Mouse (Mus musculus) adrenal gland, adult 2 months (tissue): ENCODE measurements around the gene Srp14. TPM values are rescaled to one million over a fixed set of nuclear protein-coding genes. Genes with fewer than 3 reads are reported as not detected.

Source experiments
- DNase-seq: peaks from one replicate; pipeline ENCODE4 v3.0.0; 2021
- long read RNA-seq: library from polyadenylated mRNA; stranded (forward); transcript quantifications from one replicate; pipeline ENCODE4 v2.0.0, GENCODE M21; 2021
- polyA plus RNA-seq: library from polyadenylated mRNA; depleted of rRNA; stranded (reverse); fragments of >200 nt; gene quantifications from 2 replicates; pipeline ENCODE4 v1.2.3, GENCODE M21; 2012; rRNA removed
- total RNA-seq, 2 experiments: library from RNA; stranded (reverse); gene quantifications; 2 replicates each; pipeline ENCODE4 v1.2.3; 2021

The Srp14 gene
- total RNA-seq = 100 to 1,000 TPM; 181 to 246 TPM
- 45.7 and 48.2 TPM in 2 replicates for polyA plus RNA-seq
- long read RNA-seq, transcript Srp14-201 (5 exons, 798 nt) = major isoform, 174 of 187 reads
- long read RNA-seq, partial matches to known transcripts = 9 of 187 reads
- long read RNA-seq, other reads (novel, unspliced or antisense) = 3 of 187 reads

- DNase-seq = peak; percentile 95
Observed at GRCm38 (mm10) chr2:118479550-118479909, at the start of gene Srp14. Gene Srp14 (minus strand): TSS chr2:118479711.

- no peak for DNase-seq
Observed at GRCm38 (mm10) chr2:118526545-118526944, 47.0 kb upstream of the Srp14 start.

GRCm38 (mm10) chr2:118524811-118525210 lies 45.3 kb upstream of the Srp14 start:
- no peak for DNase-seq

DNA sequence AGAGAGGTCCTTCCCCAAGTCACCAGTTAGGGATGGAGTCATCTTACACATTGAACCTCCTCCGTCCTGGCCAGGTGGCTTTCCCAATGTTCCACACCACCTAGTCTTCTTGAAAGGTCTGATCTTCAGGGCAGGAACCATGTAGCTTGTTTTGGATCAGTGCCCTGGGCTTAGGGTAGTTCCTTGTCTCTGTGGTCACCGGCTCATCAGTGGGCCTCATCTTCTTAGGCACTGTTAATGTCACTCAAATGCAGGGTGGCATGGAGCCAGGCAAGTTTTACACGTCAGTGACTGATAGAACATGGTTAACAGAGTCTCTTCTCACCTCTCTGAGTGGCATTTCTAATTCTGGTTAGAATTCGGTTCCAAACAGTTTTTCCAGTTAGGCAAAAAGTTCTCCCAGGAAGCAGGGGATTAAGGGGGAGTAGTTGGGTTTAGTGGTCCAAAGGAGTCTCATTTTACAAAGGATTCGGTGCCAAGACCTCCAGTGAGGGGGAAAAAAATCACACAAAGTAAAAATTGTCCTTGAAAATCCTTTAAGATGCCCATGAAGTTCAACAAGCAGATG lies 43.7 kb upstream of the Srp14 start:
- no peak for DNase-seq

GRCm38 (mm10) chr2:118522265-118522664 lies 42.8 kb upstream of the Srp14 start:
- DNase-seq = no peak

DNA sequence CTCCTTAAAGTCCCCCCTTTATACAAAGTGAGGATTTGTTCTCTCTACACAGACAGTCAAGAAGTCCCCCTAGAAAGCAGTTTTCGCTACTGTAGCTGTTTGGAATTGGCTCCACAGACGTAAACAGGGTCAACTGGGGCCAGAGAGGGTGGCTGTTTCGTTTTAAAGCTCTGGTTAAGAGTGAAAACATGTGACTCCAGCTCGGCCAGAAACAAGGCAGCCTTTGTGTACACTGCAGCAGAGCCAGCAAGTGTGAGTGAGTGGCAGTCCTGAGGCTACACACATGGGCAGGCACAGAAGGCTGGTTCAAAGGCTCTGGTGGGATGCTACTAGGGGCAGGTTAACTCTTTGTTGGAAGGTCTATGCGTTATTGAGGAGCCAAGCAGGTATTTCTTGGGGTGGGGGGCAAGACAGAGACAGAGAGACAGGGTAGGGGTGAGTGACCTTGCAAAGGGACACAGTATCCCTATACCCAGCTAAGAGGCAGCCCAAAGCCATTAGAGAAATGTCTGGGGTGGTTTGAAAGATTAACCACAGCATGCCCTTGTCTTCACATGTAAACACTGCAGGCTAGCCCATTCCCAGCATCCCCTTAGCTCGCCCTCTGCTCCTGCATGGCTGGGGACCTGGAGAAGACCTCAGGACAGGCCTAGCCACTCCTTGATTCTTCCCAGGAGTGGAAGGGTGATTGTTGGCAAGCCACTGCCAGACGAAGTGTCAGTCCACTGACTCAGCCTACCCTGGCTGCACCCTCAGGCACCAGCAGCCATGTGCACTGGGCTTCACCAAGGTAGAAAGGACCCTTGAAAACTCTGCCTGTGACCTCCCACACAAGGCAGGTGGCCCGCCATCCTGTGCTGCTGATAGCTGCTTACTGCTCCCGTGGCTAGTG lies 40.8 kb upstream of the Srp14 start:
- peak; percentile 51 for DNase-seq

DNA sequence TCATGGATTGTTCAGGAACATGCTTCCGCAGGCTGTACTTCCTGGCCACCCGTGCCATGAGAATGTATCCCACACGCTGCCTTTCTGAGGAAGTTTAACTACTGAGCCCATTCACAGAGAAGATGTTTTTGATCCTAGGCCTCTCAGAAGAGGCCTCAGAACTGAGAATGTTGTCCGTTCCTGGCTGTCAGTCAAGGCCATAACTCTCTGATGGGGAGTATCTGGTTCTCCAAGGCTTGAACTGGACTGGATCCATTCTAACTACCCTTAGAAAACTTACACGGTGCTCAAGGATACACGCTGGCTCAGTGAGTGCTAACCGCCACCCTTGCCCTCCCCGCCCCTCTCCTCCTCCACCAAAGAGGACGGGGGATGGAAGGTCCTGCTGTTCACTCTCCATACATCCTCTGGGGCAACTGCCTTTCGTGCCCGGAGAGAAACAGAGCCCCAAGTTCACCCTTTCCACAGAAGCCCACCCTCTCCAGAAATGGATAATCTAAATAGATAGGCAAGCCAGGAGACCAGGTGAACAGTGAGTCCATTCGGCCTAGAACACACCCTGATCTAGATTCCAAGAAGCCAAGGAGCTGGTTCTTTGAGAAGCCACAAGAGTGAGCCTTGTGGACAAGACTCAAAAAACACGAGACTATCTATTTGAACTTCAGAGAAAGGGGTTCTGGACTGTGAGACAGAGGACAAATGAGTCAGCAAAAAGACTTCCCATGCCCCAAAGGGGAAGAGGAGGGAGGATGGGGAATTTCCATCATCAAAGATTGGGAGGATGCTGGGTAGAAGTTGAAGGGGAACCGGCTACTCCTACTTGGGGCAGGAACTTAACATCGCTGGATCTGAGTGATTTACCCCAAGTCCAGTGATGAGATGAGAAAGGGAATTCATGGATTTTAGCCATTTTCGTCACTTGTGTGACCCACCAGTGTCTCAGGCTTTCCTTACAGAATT lies 33.2 kb upstream of the Srp14 start:
- peak; percentile 27 for DNase-seq

- DNase-seq = no peak
Observed at GRCm38 (mm10) chr2:118511779-118512417, 32.4 kb upstream of the Srp14 start.

- DNase-seq = peak; percentile 97
Observed at GRCm38 (mm10) chr2:118510447-118511310, 31.2 kb upstream of the Srp14 start.

DNA sequence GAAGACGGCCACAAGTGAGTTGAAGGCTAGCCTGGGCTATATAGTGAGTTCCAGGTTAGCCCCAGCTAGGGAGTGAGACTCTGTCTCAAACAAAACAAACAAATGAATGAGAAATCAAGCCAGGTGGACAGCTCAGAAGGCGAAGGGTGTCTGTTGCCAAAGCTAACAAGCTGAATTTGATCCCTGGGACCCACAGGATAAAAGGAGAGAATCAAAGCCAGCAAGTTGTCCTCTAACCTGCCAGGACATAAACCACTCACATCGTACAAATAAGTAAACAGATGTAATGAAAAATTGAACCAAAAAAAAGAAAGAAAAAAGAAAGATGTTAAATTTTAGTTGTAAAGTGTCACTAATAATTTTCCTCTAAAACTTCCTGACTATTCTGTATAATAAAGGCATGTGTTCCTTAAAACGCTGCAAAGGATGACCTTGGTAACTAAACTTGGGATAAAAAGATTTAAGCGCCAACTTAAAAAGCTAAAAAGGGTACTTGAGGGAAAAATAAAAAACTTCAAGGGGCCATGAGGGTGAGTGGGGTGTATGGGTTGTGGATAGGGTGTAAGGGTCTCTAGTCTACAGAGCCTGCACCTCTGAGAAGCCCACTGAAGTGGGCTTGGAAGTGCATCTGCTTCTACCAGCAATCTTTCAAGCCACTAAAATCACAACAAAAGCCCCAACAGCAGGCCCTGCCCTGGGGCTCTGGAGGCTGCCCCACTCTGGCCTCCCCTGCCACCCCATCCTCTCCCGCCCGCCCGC lies 30.4 kb upstream of the Srp14 start:
- no peak for DNase-seq

GRCm38 (mm10) chr2:118507126-118507525 lies 27.6 kb upstream of the Srp14 start:
- no peak for DNase-seq

DNA sequence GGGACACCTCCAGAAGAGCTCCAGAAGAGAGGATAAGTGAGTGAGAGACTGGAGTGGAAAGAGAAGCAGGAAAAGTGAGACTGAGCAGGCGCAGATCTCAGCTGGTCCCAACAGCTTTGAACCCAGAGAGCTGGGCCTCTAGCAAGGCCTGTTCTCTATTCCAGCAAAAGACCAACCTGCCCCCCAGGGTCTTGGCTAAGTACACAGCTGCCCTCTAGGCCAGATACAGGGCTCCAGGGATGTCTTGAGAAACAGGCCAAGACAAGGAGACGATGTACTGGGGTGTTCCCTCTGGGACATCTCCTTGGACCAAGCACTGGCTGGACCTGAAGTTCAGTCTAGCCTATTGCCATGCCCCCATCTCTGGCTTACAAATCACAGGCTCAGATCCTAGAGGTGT lies 20.7 kb upstream of the Srp14 start:
- DNase-seq = no peak

DNA sequence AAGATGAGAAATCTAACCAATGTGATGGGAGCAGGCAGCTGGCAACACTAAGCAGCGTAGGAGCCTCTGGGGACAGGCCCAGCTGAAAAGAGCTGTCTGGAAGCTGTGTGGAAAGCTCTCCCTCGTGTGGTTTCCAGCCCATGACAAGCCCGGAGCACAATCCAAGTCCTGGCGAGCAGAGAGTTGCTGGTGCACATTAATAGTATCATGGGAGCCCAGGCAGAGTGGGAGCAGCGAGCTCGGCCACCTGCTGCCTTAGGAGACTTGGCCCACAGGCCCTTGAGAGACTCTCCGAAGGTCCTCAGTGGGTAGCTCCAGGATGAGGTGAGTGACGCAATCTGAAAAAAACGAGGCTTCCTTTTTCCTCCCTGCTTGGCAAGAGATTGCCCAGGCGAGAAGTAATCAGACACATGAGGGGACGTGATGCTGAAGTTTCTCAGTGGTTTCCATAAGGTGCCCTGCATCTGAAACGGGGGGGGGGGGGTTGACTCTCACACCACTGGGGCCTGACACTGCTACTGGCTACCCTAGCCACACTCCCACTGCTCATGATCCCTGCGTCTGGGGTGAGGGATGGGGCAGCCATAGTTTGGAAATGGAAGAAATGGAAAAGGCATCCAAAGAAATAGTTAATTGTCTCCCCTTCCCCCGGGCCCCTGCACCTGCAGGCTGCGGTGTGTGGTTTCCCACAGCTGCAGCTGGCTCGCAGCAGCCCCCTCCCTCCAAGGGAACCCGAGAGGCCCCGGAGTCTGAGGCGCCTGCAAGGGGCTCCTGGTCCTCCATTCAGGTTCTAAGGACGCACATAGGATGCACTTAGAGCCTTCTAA lies 19.8 kb upstream of the Srp14 start:
- DNase-seq = no peak

GRCm38 (mm10) chr2:118498476-118498875 lies 19.0 kb upstream of the Srp14 start:
- DNase-seq = no peak

GRCm38 (mm10) chr2:118497890-118498289 lies 18.4 kb upstream of the Srp14 start:
- DNase-seq = no peak

GRCm38 (mm10) chr2:118495024-118495423 lies 15.5 kb upstream of the Srp14 start:
- no peak for DNase-seq

- DNase-seq = no peak
Observed at GRCm38 (mm10) chr2:118491741-118492395, 12.4 kb upstream of the Srp14 start.

GRCm38 (mm10) chr2:118491281-118491731 lies 11.8 kb upstream of the Srp14 start:
- peak; percentile 63 for DNase-seq
